Mouse (Mus musculus) C2C12 (cell line): ENCODE data around the gene Thrap3.

Experiments used
- CTCF ChIP-seq: IDR thresholded peaks from one replicate; pipeline ENCODE4 v1.5.1; 2011; ENCODE audit not compliant: control insufficient read depth, insufficient read depth, insufficient read length
- MYOD1 ChIP-seq: IDR thresholded peaks from one replicate; pipeline ENCODE4 v1.6.1; 2011; ENCODE audit warnings: low read depth; ENCODE audit not compliant: control insufficient read depth, insufficient read length

DNA sequence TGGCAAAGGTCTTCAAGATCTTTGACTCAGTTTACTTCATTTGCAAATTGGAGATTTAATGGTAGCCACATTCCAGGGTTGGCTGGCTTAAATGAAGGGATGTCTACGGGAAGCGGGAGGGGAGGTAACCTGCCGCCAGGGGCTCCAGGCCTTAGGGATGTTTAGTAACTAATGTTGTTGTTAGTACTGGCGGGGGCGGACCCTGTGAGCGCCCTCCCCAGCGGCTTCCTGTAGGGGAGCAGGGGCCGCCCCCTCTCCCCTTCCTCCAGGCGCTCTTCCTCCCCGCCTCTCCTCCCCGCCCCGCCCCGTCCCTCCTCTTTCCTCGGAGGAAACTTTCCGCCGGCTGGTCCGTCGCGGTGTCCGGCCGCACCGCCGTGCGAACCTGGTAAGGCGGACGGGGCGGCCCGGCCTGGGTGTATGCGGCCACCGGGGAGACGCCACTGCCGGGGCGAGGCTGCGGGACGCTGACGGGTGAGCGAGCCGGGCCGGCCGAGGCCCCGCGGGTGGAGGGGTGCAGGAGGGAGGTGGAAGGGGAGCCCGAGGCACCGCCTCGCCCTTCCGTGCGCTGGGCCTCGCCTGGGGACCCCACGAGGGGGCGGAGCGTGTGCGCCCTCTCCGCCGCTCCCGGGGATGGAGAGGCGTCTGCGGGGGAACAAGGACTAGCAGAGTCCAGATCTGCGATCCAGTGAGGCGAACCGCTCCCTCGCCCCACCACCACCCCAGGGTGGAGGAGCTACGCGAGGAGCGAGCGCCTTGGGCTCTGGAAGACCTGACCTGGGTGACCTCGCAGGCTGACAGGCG lies 54.2 kb downstream of the Thrap3 start:
- no peak for TF ChIP-seq CTCF
- TF ChIP-seq MYOD1, result no peak
